Mouse (Mus musculus) testis, adult 2 months (tissue): ENCODE data around the gene Tmem37.

ENCODE experiments used
- CTCF ChIP-seq: fragments of 200-500 bp; IDR thresholded peaks from 2 replicates; pipeline ENCODE4 v1.5.1; 2012; ENCODE audit warnings: low read depth, mild to moderate bottlenecking, inconsistent platforms, low read length, moderate library complexity; ENCODE audit not compliant: control insufficient read depth, insufficient read depth, insufficient replicate concordance
- POLR2A ChIP-seq: fragments of 200-500 bp; IDR thresholded peaks from 2 replicates; pipeline ENCODE4 v1.6.1; 2012; ENCODE audit warnings: low read depth, mild to moderate bottlenecking, inconsistent platforms, low read length, moderate library complexity; ENCODE audit not compliant: control insufficient read depth

DNA sequence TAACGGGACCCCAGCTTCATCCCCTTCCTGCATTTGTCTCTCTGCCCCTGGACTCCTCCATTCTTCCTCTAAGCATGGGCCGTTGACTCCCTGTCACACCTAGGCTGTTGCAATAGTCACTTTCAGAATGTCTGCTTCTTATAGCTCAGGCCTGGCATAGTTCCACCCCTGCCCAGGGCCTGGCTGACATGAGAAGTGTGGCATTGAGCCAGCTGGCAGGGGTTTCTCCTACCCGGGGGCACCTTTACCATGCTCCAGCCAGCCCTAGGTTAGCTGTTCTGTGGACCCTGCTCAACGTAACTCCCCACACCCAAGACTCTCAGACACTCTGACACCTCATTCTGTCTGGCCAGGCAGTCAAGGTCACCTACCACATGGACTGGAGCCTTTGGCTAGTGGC lies 46.2 kb downstream of the Tmem37 start:
- TF ChIP-seq CTCF = no peak
- no peak for TF ChIP-seq POLR2A
